Mouse (Mus musculus) C2C12 (cell line): ENCODE results near the gene Srgap1. TPM values are rescaled to one million over a fixed set of nuclear protein-coding genes. Genes with fewer than 3 reads are reported as not detected.

Source experiments
- H3K27me3 ChIP-seq: one replicate; pipeline ENCODE4 v1.6.1; 2011; ENCODE audit not compliant: control insufficient read depth, insufficient read depth, insufficient read length
- H3K36me3 ChIP-seq: one replicate; pipeline ENCODE4 v1.6.1; 2011; ENCODE audit not compliant: control insufficient read depth, insufficient read depth
- H3K4me3 ChIP-seq: one replicate; pipeline ENCODE4 v1.5.1; 2011; ENCODE audit warnings: mild to moderate bottlenecking, control low read depth; ENCODE audit not compliant: poor library complexity, insufficient read depth, severe bottlenecking
- H3K79me2 ChIP-seq: one replicate; pipeline ENCODE4 v1.6.1; 2011; ENCODE audit not compliant: control insufficient read depth, insufficient read depth
- H3K79me3 ChIP-seq: one replicate; pipeline ENCODE4 v1.6.1; 2011; ENCODE audit warnings: low read depth, control low read depth
- H3ac ChIP-seq: one replicate; pipeline ENCODE3; 2011; ENCODE audit warnings: low read depth; ENCODE audit not compliant: control insufficient read depth, insufficient read length
- CEBPB ChIP-seq: IDR thresholded peaks from one replicate; pipeline ENCODE4 v1.6.1; 2011; ENCODE audit warnings: low read depth, mild to moderate bottlenecking, control low read depth, moderate library complexity
- CTCF ChIP-seq: IDR thresholded peaks from one replicate; pipeline ENCODE4 v1.5.1; 2011; ENCODE audit not compliant: control insufficient read depth, insufficient read depth, insufficient read length
- FOSL1 ChIP-seq: IDR thresholded peaks from one replicate; pipeline ENCODE4 v1.8.0; 2011; ENCODE audit warnings: mild to moderate bottlenecking, low read length; ENCODE audit not compliant: poor library complexity, insufficient read depth, severe bottlenecking
- MAX ChIP-seq: IDR thresholded peaks from one replicate; pipeline ENCODE4 v1.6.1; 2011; ENCODE audit warnings: mild to moderate bottlenecking, control low read depth
- MYOD1 ChIP-seq: IDR thresholded peaks from one replicate; pipeline ENCODE4 v1.6.1; 2011; ENCODE audit warnings: low read depth; ENCODE audit not compliant: control insufficient read depth, insufficient read length
- MYOG ChIP-seq: IDR thresholded peaks from one replicate; pipeline ENCODE4 v1.6.1; 2011; ENCODE audit not compliant: control insufficient read depth, insufficient read length; ENCODE audit errors: extremely low read depth
- USF1 ChIP-seq: IDR thresholded peaks from one replicate; pipeline ENCODE4 v1.6.1; 2011; ENCODE audit warnings: low read depth, mild to moderate bottlenecking, control low read depth, moderate library complexity
- polyA plus RNA-seq: library from polyadenylated mRNA; unstranded; fragments of >200 nt; fragmentation: generic; extraction: Trizol; gene quantifications from one replicate; pipeline ENCODE4 v1.2.1, GENCODE M21; 2012; ENCODE audit warnings: missing spikeins

Gene Srgap1
- polyA plus RNA-seq, 1 experiment = 0.06 TPM

GRCm38 (mm10) chr10:122040372-122040771 is 6.7 kb downstream of the Srgap1 start:
- Histone ChIP-seq H3ac (no peak overlapping the region), H3K36me3 (no peaks in the 10 kb centered on the region), H3K79me2 (no peaks in the 10 kb centered on the region), H3K4me3 (no peak overlapping the region), H3K79me3 (no peaks in the 10 kb centered on the region), H3K27me3 (no peaks in the 10 kb centered on the region)
- TF ChIP-seq USF1 = no peak

- no peaks in the 10 kb centered on the region for H3K36me3 ChIP-seq
- H3K27me3 ChIP-seq = no peaks in the 10 kb centered on the region
- no peak overlapping the region for H3K4me3 ChIP-seq
- no peaks in the 10 kb centered on the region for H3K79me2 ChIP-seq
- no peaks in the 10 kb centered on the region for H3K79me3 ChIP-seq
- TF ChIP-seq CEBPB = no peak
- TF ChIP-seq MYOD1 = no peak
- TF ChIP-seq CTCF = no peak
- TF ChIP-seq USF1 = no peak
- no peak for TF ChIP-seq MYOG
- TF ChIP-seq MAX = no peak
- TF ChIP-seq FOSL1 = no peak
- H3ac ChIP-seq = no peak overlapping the region
Observed at GRCm38 (mm10) chr10:122039566-122039965, 7.5 kb downstream of the Srgap1 start.

- H3K79me3 ChIP-seq = no peaks in the 10 kb centered on the region
- H3K27me3 ChIP-seq = no peaks in the 10 kb centered on the region
- no peak overlapping the region for H3ac ChIP-seq
- no peaks in the 10 kb centered on the region for H3K79me2 ChIP-seq
- no peak overlapping the region for H3K4me3 ChIP-seq
- no peaks in the 10 kb centered on the region for H3K36me3 ChIP-seq
- TF ChIP-seq USF1 (peak; percentile 76), MYOD1 (no peak)
Observed at GRCm38 (mm10) chr10:122038554-122038953, 8.6 kb downstream of the Srgap1 start.

GRCm38 (mm10) chr10:122033271-122033670 is 13.8 kb downstream of the Srgap1 start:
- H3K27me3 ChIP-seq = no peaks in the 10 kb centered on the region
- no peaks in the 10 kb centered on the region for H3K79me2 ChIP-seq
- no peak overlapping the region for H3ac ChIP-seq
- H3K36me3 ChIP-seq = no peaks in the 10 kb centered on the region
- H3K4me3 ChIP-seq = no peak overlapping the region
- no peaks in the 10 kb centered on the region for H3K79me3 ChIP-seq
- TF ChIP-seq MYOG = no peak
- no peak for TF ChIP-seq CEBPB
- no peak for TF ChIP-seq MAX
- TF ChIP-seq MYOD1 = no peak
- TF ChIP-seq USF1 = no peak
- no peak for TF ChIP-seq FOSL1
- TF ChIP-seq CTCF = no peak

GRCm38 (mm10) chr10:122030420-122030819 is 16.7 kb downstream of the Srgap1 start:
- no peaks in the 10 kb centered on the region for H3K27me3 ChIP-seq
- H3K4me3 ChIP-seq = no peak overlapping the region
- H3K79me2 ChIP-seq = no peaks in the 10 kb centered on the region
- H3K79me3 ChIP-seq = no peaks in the 10 kb centered on the region
- TF ChIP-seq MYOG = no peak
- TF ChIP-seq CTCF = no peak
- no peak for TF ChIP-seq USF1
- no peak for TF ChIP-seq FOSL1
- TF ChIP-seq CEBPB = no peak
- no peak for TF ChIP-seq MYOD1
- TF ChIP-seq MAX = no peak
- no peak overlapping the region for H3ac ChIP-seq
- H3K36me3 ChIP-seq = no peaks in the 10 kb centered on the region

- Histone ChIP-seq H3K36me3 (no peaks in the 10 kb centered on the region), H3K79me3 (no peaks in the 10 kb centered on the region), H3K79me2 (no peaks in the 10 kb centered on the region), H3ac (no peak overlapping the region), H3K4me3 (no peak overlapping the region), H3K27me3 (no peaks in the 10 kb centered on the region)
- TF ChIP-seq CTCF (no peak), USF1 (no peak), FOSL1 (no peak), MYOG (no peak), CEBPB (no peak), MAX (no peak), MYOD1 (no peak)
Observed at GRCm38 (mm10) chr10:122029738-122030137, 17.4 kb downstream of the Srgap1 start.
